Mouse (Mus musculus): ENCODE results near the gene Cers6. TPM values are rescaled to one million over a fixed set of nuclear protein-coding genes. Genes with fewer than 3 reads are reported as not detected.
A peak's percentile ranks its signal among the peaks of the same experiment; 100 is the strongest.

Gene Cers6
- polyA plus RNA-seq, 1 experiment from 2014 or later, result 74.4 TPM

GRCm38 (mm10) chr2:69024856-69025255, 163.6 kb downstream of the Cers6 start:
- H3K4me1 ChIP-seq (replicated peaks; ENCODE audit: control insufficient read depth, insufficient read depth, low read length), result peaks cover 11% of the 10 kb centered on the region; the same call in 1 of the 2 replicates
- no peaks in the 10 kb centered on the region for H3K27me3 ChIP-seq (replicated peaks; ENCODE audit: control insufficient read depth, insufficient read depth, low read length)
- H3K9me3 ChIP-seq (ENCODE audit: control insufficient read depth, low read length), result peaks cover 3% of the 10 kb centered on the region
- H3K4me2 ChIP-seq (ENCODE audit: low read length), result no peak overlapping the region
- WGBS, result 74% methylated on average over 2 of the region's 2 CpGs
- H3K36me3 ChIP-seq (ENCODE audit: control insufficient read depth, insufficient read depth), result no peaks in the 10 kb centered on the region
- no peak overlapping the region for H3K9ac ChIP-seq (replicated peaks; ENCODE audit: low read depth, low read length)
- no peak overlapping the region for H3K4me3 ChIP-seq (replicated peaks; ENCODE audit: low read length)
- H3K27ac ChIP-seq (ENCODE audit: low read length), result no peak overlapping the region
- ATAC-seq, result no peak

- 76% methylated on average over 2 of the region's 2 CpGs for WGBS
- H3K4me1 ChIP-seq (replicated peaks; ENCODE audit: control insufficient read depth, insufficient read depth, low read length), result no peaks in the 10 kb centered on the region
- no peak for ATAC-seq
- peaks cover 3% of the 10 kb centered on the region for H3K9me3 ChIP-seq (ENCODE audit: control insufficient read depth, low read length)
- no peak overlapping the region for H3K4me2 ChIP-seq (ENCODE audit: low read length)
- H3K36me3 ChIP-seq (ENCODE audit: control insufficient read depth, insufficient read depth), result no peaks in the 10 kb centered on the region
- H3K4me3 ChIP-seq (replicated peaks; ENCODE audit: low read length), result no peak overlapping the region
- H3K9ac ChIP-seq (replicated peaks; ENCODE audit: low read depth, low read length), result no peak overlapping the region
- no peaks in the 10 kb centered on the region for H3K27me3 ChIP-seq (replicated peaks; ENCODE audit: control insufficient read depth, insufficient read depth, low read length)
- H3K27ac ChIP-seq (ENCODE audit: low read length), result no peak overlapping the region
These were observed 171.3 kb downstream of the Cers6 start for GRCm38 (mm10) chr2:69032562-69032961.

DNA sequence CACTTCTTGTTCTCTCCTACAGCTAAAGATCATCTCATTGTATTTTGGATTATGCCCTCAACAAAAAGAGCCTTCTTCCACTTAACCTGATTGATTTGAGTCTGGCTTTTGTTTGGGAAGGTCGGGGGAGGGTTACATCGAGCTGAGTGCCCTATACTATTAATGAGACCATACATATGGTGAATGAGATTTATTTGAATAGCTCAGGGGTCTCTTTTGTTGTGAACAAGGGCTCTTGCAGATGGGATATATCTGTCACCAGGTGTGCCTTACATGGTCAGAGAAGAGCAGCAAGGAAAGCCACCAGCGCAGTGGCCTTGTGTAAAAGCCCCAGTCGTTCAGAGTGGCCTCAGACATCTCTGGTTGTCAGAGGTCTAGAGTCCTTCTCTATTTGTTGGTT, 174.2 kb downstream of the Cers6 start:
- Histone ChIP-seq H3K4me1 (replicated peaks; ENCODE audit: control insufficient read depth, insufficient read depth, low read length) (no peaks in the 10 kb centered on the region), H3K9me3 (ENCODE audit: control insufficient read depth, low read length) (no peaks in the 10 kb centered on the region), H3K9ac (replicated peaks; ENCODE audit: low read depth, low read length) (no peak overlapping the region), H3K27ac (ENCODE audit: low read length) (no peak overlapping the region), H3K4me2 (ENCODE audit: low read length) (no peak overlapping the region), H3K4me3 (replicated peaks; ENCODE audit: low read length) (no peak overlapping the region), H3K36me3 (ENCODE audit: control insufficient read depth, insufficient read depth) (no peaks in the 10 kb centered on the region), H3K27me3 (replicated peaks; ENCODE audit: control insufficient read depth, insufficient read depth, low read length) (no peaks in the 10 kb centered on the region)
- WGBS, result 4% methylated on average over 4 of the region's 4 CpGs
- ATAC-seq, result no peak

- 86% methylated on average over 2 of the region's 2 CpGs for whole genome bisulfite sequencing
- Histone ChIP-seq H3K4me3 (replicated peaks; ENCODE audit: low read length) (no peak overlapping the region), H3K9ac (replicated peaks; ENCODE audit: low read depth, low read length) (no peak overlapping the region), H3K27ac (ENCODE audit: low read length) (no peak overlapping the region), H3K9me3 (ENCODE audit: control insufficient read depth, low read length) (no peaks in the 10 kb centered on the region), H3K36me3 (ENCODE audit: control insufficient read depth, insufficient read depth) (no peaks in the 10 kb centered on the region), H3K4me1 (replicated peaks; ENCODE audit: control insufficient read depth, insufficient read depth, low read length) (peaks cover 2% of the 10 kb centered on the region; the same call in 1 of the 2 replicates), H3K27me3 (replicated peaks; ENCODE audit: control insufficient read depth, insufficient read depth, low read length) (no peaks in the 10 kb centered on the region), H3K4me2 (ENCODE audit: low read length) (no peak overlapping the region)
- no peak for ATAC-seq
These were observed 176.1 kb downstream of the Cers6 start for GRCm38 (mm10) chr2:69037362-69037761.

DNA sequence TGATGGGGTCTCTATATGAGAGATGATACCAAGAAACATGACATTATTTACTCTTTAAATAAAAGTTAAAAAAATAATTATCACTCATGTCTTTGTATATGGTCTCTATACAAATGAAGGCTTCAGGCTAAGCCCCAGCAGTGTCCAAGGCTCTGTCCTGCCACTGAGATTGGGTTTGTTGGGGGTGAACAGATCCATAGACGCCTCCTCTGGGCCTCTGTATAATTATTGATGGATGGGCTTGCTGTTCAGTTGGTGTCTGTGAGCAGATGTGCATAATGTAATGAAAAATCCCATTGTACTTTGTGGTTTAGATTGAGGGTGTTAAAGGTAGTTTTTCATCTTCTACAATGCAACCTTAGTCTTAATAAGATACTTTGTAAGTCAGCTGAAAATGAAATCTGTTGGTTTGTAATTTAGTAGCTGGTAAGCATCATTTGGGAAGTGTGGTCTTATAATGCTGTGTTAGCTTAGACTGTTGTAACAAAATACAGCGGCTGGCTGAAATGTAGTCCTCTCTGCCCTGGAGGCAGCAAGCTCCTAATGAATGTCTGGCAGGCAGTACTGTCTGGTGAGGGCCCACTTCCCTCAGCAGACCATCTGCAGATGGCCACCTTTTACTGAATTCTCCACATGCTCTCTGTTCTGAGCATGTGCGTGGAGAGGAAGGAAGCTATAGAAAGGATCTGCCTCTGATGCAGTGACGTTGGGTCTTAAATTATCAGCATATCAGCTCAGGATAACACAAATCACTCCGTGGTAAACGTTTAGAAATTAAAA, 181.3 kb downstream of the Cers6 start:
- Histone ChIP-seq H3K9ac (replicated peaks; ENCODE audit: low read depth, low read length) (no peak overlapping the region), H3K4me1 (replicated peaks; ENCODE audit: control insufficient read depth, insufficient read depth, low read length) (peaks cover 10% of the 10 kb centered on the region), H3K27ac (ENCODE audit: low read length) (0 out of 2 replicates have a peak overlapping the region, but pooled peaks have one; percentile 41), H3K4me3 (replicated peaks; ENCODE audit: low read length) (no peak overlapping the region), H3K4me2 (ENCODE audit: low read length) (no peak overlapping the region), H3K9me3 (ENCODE audit: control insufficient read depth, low read length) (no peaks in the 10 kb centered on the region), H3K36me3 (ENCODE audit: control insufficient read depth, insufficient read depth) (no peaks in the 10 kb centered on the region), H3K27me3 (replicated peaks; ENCODE audit: control insufficient read depth, insufficient read depth, low read length) (no peaks in the 10 kb centered on the region)
- ATAC-seq, result peak; percentile 77
- 58% methylated on average over 6 of the region's 6 CpGs for WGBS

DNA sequence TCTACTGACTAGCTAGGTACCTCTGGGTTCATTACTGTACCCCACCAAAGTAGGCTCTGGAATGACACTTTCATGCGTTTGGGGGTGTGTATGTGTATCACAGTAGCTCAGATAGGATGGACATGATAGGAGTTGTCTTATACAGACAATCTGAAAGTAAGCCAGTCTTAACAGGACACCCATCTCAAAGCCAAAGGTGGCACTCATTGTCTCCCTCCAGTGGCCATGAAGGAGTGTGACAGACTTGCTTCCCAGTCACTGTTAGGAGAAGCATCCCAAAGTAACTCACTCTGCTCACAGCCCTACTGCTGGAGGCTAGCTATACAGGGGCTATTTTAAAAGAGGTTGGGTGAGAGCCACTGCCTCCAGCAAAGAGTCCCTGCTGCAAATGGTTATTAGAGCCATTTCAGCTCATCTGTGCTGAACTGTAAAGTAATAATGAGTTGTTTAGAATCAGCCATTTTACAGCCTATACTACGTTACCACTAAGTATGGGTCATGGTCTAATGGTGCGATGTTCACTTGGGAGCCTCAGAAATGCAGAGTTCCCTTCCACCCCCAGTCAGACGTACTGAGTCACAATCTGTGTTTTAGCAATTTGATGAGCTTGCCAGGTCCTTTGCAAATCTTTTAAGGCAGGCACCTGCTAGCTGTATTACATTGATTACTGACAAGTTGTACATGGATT, 182.3 kb downstream of the Cers6 start:
- Histone ChIP-seq H3K27me3 (replicated peaks; ENCODE audit: control insufficient read depth, insufficient read depth, low read length) (no peaks in the 10 kb centered on the region), H3K36me3 (ENCODE audit: control insufficient read depth, insufficient read depth) (no peaks in the 10 kb centered on the region), H3K4me1 (replicated peaks; ENCODE audit: control insufficient read depth, insufficient read depth, low read length) (peaks cover 14% of the 10 kb centered on the region), H3K4me2 (ENCODE audit: low read length) (no peak overlapping the region), H3K4me3 (replicated peaks; ENCODE audit: low read length) (no peak overlapping the region), H3K27ac (ENCODE audit: low read length) (no peak overlapping the region), H3K9me3 (ENCODE audit: control insufficient read depth, low read length) (no peaks in the 10 kb centered on the region), H3K9ac (replicated peaks; ENCODE audit: low read depth, low read length) (no peak overlapping the region)
- 76% methylated on average over 4 of the region's 4 CpGs for WGBS
- peak; percentile 41 for ATAC-seq

DNA sequence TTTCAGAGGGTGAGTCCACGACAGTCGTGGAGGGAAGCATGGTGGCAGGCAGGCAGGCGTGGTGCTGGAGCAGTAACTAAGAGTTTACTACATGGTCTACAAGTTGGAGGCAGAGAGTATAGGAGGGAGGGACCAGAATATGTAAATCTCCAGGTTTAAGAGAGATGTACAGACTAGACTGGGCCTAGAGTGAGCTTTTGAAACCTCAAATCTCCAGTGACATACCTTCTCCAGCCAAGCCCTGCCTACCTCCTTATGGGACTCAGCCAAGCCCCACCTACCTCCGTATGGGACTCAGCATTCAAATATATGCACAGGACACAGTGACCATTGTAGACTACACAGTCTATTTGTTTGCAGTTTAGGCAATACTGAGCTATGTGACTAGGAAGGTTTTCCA, 184.7 kb downstream of the Cers6 start:
- H3K36me3 ChIP-seq (ENCODE audit: control insufficient read depth, insufficient read depth), result no peaks in the 10 kb centered on the region
- no peaks in the 10 kb centered on the region for H3K9me3 ChIP-seq (ENCODE audit: control insufficient read depth, low read length)
- H3K27ac ChIP-seq (ENCODE audit: low read length), result no peak overlapping the region
- no peak for ATAC-seq
- H3K9ac ChIP-seq (replicated peaks; ENCODE audit: low read depth, low read length), result no peak overlapping the region
- peaks cover 17% of the 10 kb centered on the region for H3K4me1 ChIP-seq (replicated peaks; ENCODE audit: control insufficient read depth, insufficient read depth, low read length)
- WGBS, result 70% methylated on average over 4 of the region's 4 CpGs
- no peaks in the 10 kb centered on the region for H3K27me3 ChIP-seq (replicated peaks; ENCODE audit: control insufficient read depth, insufficient read depth, low read length)
- H3K4me3 ChIP-seq (replicated peaks; ENCODE audit: low read length), result no peak overlapping the region
- H3K4me2 ChIP-seq (ENCODE audit: low read length), result no peak overlapping the region

DNA sequence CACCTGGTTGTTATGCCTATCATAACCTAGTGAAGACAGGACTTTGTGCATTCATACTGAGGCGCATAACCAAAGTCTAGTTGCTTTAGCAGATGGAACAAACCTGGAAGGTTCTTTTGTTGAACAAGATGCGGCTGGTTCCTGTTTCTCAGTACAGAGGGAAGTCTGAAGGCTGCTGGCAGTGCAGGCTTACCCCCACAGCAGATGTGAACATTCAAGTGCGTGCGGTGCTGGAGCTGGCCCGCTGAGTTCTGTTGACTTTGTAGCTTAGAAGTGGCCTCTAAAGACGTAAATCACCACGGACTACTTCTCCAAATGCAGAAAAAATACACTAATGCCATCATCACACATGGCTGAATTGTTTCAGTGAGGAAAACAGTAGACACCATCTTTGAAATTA, 186.1 kb downstream of the Cers6 start:
- ATAC-seq, result no peak
- Histone ChIP-seq H3K4me1 (replicated peaks; ENCODE audit: control insufficient read depth, insufficient read depth, low read length) (peaks cover 16% of the 10 kb centered on the region), H3K4me3 (replicated peaks; ENCODE audit: low read length) (no peak overlapping the region), H3K9ac (replicated peaks; ENCODE audit: low read depth, low read length) (no peak overlapping the region), H3K27ac (ENCODE audit: low read length) (no peak overlapping the region), H3K36me3 (ENCODE audit: control insufficient read depth, insufficient read depth) (no peaks in the 10 kb centered on the region), H3K27me3 (replicated peaks; ENCODE audit: control insufficient read depth, insufficient read depth, low read length) (no peaks in the 10 kb centered on the region), H3K9me3 (ENCODE audit: control insufficient read depth, low read length) (no peaks in the 10 kb centered on the region), H3K4me2 (ENCODE audit: low read length) (no peak overlapping the region)
- 90% methylated on average over 7 of the region's 7 CpGs for WGBS

- H3K4me1 ChIP-seq (replicated peaks; ENCODE audit: control insufficient read depth, insufficient read depth, low read length), result peaks cover 12% of the 10 kb centered on the region
- H3K27me3 ChIP-seq (replicated peaks; ENCODE audit: control insufficient read depth, insufficient read depth, low read length), result no peaks in the 10 kb centered on the region
- H3K4me2 ChIP-seq (ENCODE audit: low read length), result no peak overlapping the region
- no peak for ATAC-seq
- no peak overlapping the region for H3K9ac ChIP-seq (replicated peaks; ENCODE audit: low read depth, low read length)
- H3K9me3 ChIP-seq (ENCODE audit: control insufficient read depth, low read length), result no peaks in the 10 kb centered on the region
- 63% methylated on average over 3 of the region's 3 CpGs for WGBS
- no peak overlapping the region for H3K4me3 ChIP-seq (replicated peaks; ENCODE audit: low read length)
- no peak overlapping the region for H3K27ac ChIP-seq (ENCODE audit: low read length)
- H3K36me3 ChIP-seq (ENCODE audit: control insufficient read depth, insufficient read depth), result no peaks in the 10 kb centered on the region
These were observed 186.6 kb downstream of the Cers6 start for GRCm38 (mm10) chr2:69047805-69048204.
